Mouse (Mus musculus) spleen, adult 2 months (tissue): ENCODE data around the gene Babam1.

ENCODE experiments used
- CTCF ChIP-seq: fragments of 200-500 bp; IDR thresholded peaks from 2 replicates; pipeline ENCODE4 v1.5.1; 2011; ENCODE audit warnings: mild to moderate bottlenecking, inconsistent platforms; ENCODE audit not compliant: insufficient read depth, insufficient read length, insufficient replicate concordance; ENCODE audit errors: extremely low read depth
- POLR2A ChIP-seq: fragments of 200-500 bp; IDR thresholded peaks from 2 replicates; pipeline ENCODE4 v1.6.1; 2011; ENCODE audit warnings: low read depth, low read length, inconsistent platforms

GRCm38 (mm10) chr8:71397701-71398100 is 1.0 kb downstream of the Babam1 start:
- TF ChIP-seq CTCF: no peak
- no peak for TF ChIP-seq POLR2A
